Mouse (Mus musculus): Measurements from ENCODE around the gene Ggt5.

Ggt5 gene

GRCm38 (mm10) chr10:75568851-75569250, 20.3 kb upstream of the Ggt5 start:
- DNase-seq: no peak

- no peak for DNase-seq
These were observed 18.0 kb upstream of the Ggt5 start for GRCm38 (mm10) chr10:75570981-75571657.

GRCm38 (mm10) chr10:75571937-75572336, 17.2 kb upstream of the Ggt5 start:
- no peak for DNase-seq

- no peak for DNase-seq
These were observed 16.0 kb upstream of the Ggt5 start for GRCm38 (mm10) chr10:75573181-75573580.

GRCm38 (mm10) chr10:75573965-75574364, 15.2 kb upstream of the Ggt5 start:
- no peak for DNase-seq

GRCm38 (mm10) chr10:75579129-75579528, 10.0 kb upstream of the Ggt5 start:
- no peak for DNase-seq

GRCm38 (mm10) chr10:75585876-75586552, 3.1 kb upstream of the Ggt5 start:
- peak; percentile 78 to 89 for DNase-seq

- no peak for DNase-seq
These were observed 2.6 kb upstream of the Ggt5 start for GRCm38 (mm10) chr10:75586553-75586879.

- DNase-seq: no peak
These were observed 1.4 kb upstream of the Ggt5 start for GRCm38 (mm10) chr10:75587781-75588180.

GRCm38 (mm10) chr10:75588336-75588735, 804 bp upstream of the Ggt5 start:
- peak in 1 of 2 experiments; percentile 43 for DNase-seq

- peak in 1 of 2 experiments; percentile 32 for DNase-seq
These were observed 511 bp downstream of the Ggt5 start for GRCm38 (mm10) chr10:75589651-75590050.

GRCm38 (mm10) chr10:75591211-75591894, 2.2 kb downstream of the Ggt5 start:
- peak; percentile 81 to 84 for DNase-seq

- DNase-seq: no peak
These were observed 3.4 kb downstream of the Ggt5 start for GRCm38 (mm10) chr10:75592585-75592984.

GRCm38 (mm10) chr10:75595981-75596380, 6.8 kb downstream of the Ggt5 start:
- DNase-seq: peak in 1 of 2 experiments; percentile 53

GRCm38 (mm10) chr10:75600189-75600730, 11.1 kb downstream of the Ggt5 start:
- no peak for DNase-seq

GRCm38 (mm10) chr10:75605162-75605846, 16.2 kb downstream of the Ggt5 start:
- peak; percentile 18 to 36 for DNase-seq

- DNase-seq: no peak
These were observed 18.1 kb downstream of the Ggt5 start for GRCm38 (mm10) chr10:75607253-75607652.

- DNase-seq: no peak
These were observed 19.8 kb downstream of the Ggt5 start for GRCm38 (mm10) chr10:75608975-75609374.

GRCm38 (mm10) chr10:75610486-75610885, 21.3 kb downstream of the Ggt5 start:
- DNase-seq: no peak

- no peak for DNase-seq
These were observed 26.9 kb downstream of the Ggt5 start for GRCm38 (mm10) chr10:75616044-75616443.

GRCm38 (mm10) chr10:75620818-75621217, 31.7 kb downstream of the Ggt5 start:
- no peak for DNase-seq

- DNase-seq: no peak
These were observed 36.8 kb downstream of the Ggt5 start for GRCm38 (mm10) chr10:75625920-75626319.

- peak in 1 of 2 experiments; percentile 21 for DNase-seq
These were observed 37.9 kb downstream of the Ggt5 start for GRCm38 (mm10) chr10:75626991-75627390.

Data from lung, postnatal 4 days (tissue).